Mouse (Mus musculus): Measurements from ENCODE around the gene Glod5. TPM values are rescaled to one million over a fixed set of nuclear protein-coding genes. Genes with fewer than 3 reads are reported as not detected.

Glod5 gene
- polyA plus RNA-seq (2017; shearing (Covaris generic)), result not detected

DNA sequence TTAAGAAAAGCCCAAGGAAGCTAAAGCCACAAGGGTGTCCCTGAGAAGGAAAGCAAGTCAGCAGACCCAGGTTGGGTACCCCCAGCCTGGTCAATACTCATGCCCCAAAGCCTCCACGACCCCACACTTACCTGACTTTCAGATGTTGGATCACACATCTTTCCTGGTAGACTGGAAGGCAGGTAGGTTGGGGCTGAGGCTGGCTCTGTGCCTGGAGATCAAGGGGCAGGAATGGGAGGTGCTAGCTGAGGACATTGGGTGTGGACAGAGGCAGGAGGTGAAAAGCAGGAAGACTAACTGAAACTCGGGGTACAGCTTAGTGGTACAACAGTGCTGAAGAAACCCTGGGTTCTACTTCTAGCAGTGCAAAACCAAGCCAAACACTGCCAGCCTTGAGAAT is at the start of gene Glod5:
TSS of gene Glod5 (minus strand) at position 207 of the 400 bp plus-strand sequence.

GRCm38 (mm10) chrX:7977892-7978291 is 40.4 kb downstream of the Glod5 start, which contains the start of gene Gata1:
Gata1 (minus strand) TSS chrX:7978071.

Other genes starting within 250 kb of the Glod5 start
- gene Gripap1, start 228.7 kb downstream of the Glod5 start, polyA plus RNA-seq (2017; shearing (Covaris generic)), result 122 TPM
- gene Kcnd1, start 196.2 kb downstream of the Glod5 start, polyA plus RNA-seq (2017; shearing (Covaris generic)), result 1.3 TPM
- 16.1 TPM for gene Otud5, start 177.1 kb downstream of the Glod5 start, polyA plus RNA-seq (2017; shearing (Covaris generic))
- 61.9 TPM for gene Pim2, start 140.2 kb downstream of the Glod5 start, polyA plus RNA-seq (2017; shearing (Covaris generic))
- gene Slc35a2, start 134.5 kb downstream of the Glod5 start, polyA plus RNA-seq (2017; shearing (Covaris generic)), result 45.5 TPM
- 174 TPM for gene Pqbp1, start 119.2 kb downstream of the Glod5 start, polyA plus RNA-seq (2017; shearing (Covaris generic))
- gene Timm17b, start 119.1 kb downstream of the Glod5 start, polyA plus RNA-seq (2017; shearing (Covaris generic)), result 174 TPM
- not detected for gene Gm10491, start 110.7 kb downstream of the Glod5 start, polyA plus RNA-seq (2017; shearing (Covaris generic))
- gene Gm10490, start 109.0 kb downstream of the Glod5 start, polyA plus RNA-seq (2017; shearing (Covaris generic)), result not detected
- not detected for gene Pcsk1n, start 98.7 kb downstream of the Glod5 start, polyA plus RNA-seq (2017; shearing (Covaris generic))
- not detected for gene Eras, start 89.9 kb downstream of the Glod5 start, polyA plus RNA-seq (2017; shearing (Covaris generic))
- gene Hdac6, start 70.6 kb downstream of the Glod5 start, polyA plus RNA-seq (2017; shearing (Covaris generic)), result 21.7 TPM
- gene Gata1, start 40.4 kb downstream of the Glod5 start, polyA plus RNA-seq (2017; shearing (Covaris generic)), result 49.0 TPM
- 27.3 TPM for gene Suv39h1, start 56.3 kb upstream of the Glod5 start, polyA plus RNA-seq (2017; shearing (Covaris generic))
- gene Was, start 72.0 kb upstream of the Glod5 start, polyA plus RNA-seq (2017; shearing (Covaris generic)), result 106 TPM
- 29.1 TPM for gene Wdr13, start 114.4 kb upstream of the Glod5 start, polyA plus RNA-seq (2017; shearing (Covaris generic))
- gene Rbm3, start 127.4 kb upstream of the Glod5 start, polyA plus RNA-seq (2017; shearing (Covaris generic)), result 775 TPM
- 11.9 TPM for gene Tbc1d25, start 157.7 kb upstream of the Glod5 start, polyA plus RNA-seq (2017; shearing (Covaris generic))
- gene Ebp, start 175.0 kb upstream of the Glod5 start, polyA plus RNA-seq (2017; shearing (Covaris generic)), result 166 TPM
- gene Porcn, start 188.0 kb upstream of the Glod5 start, polyA plus RNA-seq (2017; shearing (Covaris generic)), result not detected
- 24.4 TPM for gene Ftsj1, start 233.9 kb upstream of the Glod5 start, polyA plus RNA-seq (2017; shearing (Covaris generic))